Mouse (Mus musculus): Measurements from ENCODE around the gene St3gal4.

Gene St3gal4

DNA sequence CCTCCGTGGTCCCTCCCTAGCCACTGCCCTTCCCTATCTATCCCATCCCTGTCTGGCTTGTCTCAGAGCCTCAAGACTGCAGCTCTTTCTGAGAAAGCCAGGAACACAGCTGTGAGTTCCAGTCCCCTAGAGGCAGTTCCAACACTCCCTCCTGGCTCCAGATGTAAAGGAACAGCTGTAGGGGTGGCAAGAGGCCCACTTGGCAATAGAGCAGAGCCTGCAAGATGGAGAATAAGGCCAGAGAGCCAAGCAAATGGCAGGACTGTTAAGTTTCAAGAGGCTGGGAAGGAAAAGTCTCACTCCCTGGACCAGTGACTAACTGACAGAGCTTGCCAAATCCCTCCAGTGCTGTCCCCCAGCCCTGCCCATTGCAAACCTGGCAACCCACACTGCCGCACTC is 73.3 kb downstream of the St3gal4 start:
- DNase-seq, result peak; percentile 36

DNA sequence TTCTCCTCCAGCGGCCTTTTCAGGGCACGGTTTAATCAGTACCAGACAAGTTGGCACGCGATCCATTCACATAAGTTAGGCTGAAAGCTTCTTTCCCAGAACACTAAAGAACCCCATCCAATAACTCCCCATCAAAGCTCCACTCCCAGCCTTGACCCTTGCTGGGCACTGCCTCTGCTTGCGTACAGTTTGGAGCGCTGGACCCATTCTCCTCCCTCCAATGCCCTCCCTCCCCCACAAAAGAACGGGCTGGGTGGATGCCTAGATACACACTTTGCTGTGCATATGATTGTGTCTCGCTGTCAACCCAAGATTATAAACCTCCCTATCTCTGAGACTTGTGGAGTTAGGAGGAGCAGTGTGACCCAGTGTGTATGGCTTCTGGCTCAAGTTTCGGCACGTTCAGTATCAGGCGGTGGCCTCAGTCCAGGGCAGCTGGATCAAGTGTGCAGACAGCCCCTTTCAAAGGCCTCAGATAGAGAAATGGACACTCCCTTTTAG is 74.0 kb downstream of the St3gal4 start:
- DNase-seq, result peak; percentile 39

DNA sequence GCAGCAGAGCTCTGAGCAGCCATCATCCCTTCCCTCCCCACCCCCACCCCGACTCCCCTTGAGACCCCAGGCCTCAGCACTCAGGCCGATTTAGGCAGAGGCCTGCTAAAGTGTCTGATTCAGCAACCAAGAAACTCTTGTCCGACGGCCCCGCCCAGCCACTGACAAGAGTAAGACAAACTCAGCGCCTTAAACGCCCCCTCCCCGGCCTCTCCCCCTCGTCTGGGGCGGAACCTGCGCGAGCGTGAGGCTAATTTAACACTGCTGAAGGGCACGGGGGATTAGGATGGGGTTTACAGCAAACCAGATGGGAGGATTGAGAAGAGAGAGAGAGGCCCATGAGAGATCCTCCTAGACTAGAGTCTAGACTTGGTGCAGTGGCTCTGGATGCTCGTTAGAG is 74.6 kb downstream of the St3gal4 start:
- no peak for DNase-seq

DNA sequence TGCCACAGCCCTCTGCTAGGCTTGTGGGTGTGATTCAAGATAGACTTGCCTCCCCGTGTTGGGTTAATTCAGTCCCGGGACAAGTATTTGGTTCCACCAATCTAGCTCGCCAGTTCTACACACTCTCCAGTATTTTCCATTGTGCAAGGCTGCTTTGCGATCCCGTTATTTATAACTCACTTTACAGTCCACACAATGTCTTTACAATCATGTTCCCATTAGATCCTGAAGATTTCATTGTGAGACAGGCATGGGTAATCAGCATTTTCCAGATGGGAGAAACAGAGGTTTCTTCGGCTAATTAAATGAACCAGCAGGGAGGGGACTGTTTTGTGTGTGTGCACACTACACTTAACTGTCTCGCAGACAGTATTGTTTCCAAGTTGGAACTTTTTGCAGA is 75.4 kb downstream of the St3gal4 start:
- peak; percentile 2 for DNase-seq

DNA sequence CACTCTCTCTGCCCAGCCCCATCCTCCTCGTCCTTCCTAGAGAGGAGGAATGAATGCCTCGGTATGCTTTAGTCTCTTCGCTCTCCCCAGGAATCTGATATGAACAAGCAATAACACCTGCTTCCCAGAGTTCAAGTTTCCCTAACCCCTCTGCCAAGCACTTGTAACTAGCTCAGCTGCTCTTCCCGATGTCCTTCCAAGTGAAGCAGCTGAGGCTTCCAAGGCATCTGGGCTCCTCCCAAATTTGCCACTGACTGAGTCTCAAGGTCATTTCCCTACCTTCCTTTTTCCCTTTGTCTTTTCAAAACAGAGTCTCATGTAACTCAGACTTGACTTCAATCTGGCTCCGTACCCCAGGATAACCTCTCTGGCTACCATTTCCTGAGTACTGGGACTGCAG is 77.6 kb downstream of the St3gal4 start:
- no peak for DNase-seq

DNA sequence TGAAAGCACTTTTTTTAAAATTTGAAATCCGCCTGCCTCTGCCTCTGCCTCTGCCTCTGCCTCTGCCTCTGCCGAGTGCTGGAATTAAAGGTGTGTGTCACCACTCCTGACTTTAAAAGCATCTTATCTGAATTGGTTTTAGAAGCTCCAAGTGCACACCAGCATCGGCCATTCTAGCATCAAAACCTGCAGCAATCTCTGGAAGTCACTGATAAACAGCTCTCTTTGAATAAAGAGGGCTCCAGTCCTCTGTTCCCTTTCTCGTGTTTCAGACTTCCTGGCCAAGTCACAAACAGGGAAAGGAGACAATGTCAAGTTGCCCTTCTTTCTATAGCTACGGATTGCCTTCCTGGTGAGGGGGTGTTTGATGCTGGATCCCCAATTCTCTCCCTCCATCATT is 79.2 kb downstream of the St3gal4 start:
- DNase-seq, result no peak

DNA sequence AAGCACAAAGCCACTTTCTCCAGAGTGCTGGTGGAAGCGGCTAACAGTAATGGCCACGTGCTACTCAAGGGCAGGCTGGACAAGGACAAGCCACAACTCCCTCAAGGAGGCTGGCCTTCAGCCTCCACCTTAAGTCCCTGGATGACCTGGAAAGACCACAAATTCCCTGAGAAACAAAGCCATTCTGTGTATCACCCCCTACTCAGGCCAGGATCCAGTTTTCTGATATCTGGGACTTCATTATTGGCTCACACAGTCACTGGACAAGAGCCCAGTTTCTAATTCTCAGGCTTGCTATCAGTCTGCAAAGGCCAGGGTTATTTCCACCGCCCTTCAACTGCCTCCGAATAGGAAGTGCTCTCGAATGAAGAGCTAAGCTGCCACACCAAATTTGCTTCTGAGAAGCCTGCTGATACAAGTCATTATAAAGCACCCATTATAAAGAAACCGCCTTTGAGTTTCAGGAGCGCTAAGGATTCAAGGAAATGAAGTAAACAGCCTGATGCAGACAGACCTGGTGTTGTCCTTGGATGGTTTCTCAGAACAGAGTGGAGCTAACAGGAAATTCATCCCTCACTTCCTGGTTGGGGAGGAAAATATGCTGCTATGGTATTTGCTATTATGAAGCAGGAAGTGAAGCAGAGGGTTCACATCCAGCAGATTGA is 80.0 kb downstream of the St3gal4 start:
- peak; percentile 44 for DNase-seq

DNA sequence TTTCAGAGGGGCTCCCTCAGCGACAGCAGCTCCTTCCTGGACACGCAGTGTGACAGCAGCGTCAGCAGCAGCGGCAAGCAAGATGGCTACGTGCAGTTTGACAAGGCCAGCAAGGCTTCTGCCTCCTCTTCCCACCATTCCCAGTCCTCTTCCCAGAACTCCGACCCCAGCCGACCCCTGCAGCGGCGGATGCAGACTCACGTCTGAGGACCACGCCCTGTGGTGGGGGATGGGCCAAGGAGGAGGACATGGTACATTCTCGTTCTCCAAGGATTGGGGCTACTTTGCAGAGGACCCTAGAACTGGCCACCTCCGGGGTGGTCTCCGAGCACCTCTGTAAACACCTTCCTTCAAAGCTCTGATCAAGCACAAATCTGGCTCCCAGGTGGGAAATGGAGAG is 84.0 kb downstream of the St3gal4 start:
- DNase-seq, result no peak

DNA sequence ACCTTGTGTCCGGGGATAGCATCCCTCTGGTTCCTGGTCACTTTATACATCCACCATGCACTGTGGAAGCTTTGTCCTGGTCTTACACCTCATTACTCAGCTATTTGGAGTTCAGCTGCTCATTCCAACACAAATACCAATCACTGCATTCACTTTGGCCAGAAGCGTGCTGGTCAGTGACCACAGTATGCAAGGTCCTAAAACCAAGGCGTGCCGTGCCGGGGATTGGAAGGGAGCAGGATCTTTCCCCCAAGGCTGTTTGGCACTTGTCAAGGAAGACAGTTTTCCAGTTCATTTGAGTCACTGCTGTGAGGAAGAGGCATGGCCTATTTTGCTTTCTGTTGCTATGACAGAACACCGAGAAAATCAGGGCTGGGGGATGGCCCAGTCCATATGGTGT is 86.6 kb downstream of the St3gal4 start:
- no peak for DNase-seq

DNA sequence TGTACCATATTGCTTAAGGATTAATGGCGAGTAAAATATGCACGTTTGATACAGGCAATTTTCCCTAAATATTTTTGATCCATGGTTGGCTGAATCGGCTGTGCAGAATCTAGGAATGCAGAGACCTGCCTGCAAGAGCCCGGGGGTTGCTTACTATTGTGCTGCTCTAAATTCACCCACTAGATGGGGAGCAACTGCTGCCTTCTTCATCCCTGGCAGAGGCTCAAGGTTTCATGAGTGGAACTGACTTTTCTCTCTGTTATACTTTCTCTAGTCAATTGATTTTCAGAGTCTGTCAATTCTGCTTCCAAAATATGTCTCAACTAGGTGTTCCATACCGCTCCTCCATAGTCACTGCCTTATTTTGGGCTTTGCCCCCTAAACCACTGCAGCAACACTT is 88.2 kb downstream of the St3gal4 start:
- no peak for DNase-seq

DNA sequence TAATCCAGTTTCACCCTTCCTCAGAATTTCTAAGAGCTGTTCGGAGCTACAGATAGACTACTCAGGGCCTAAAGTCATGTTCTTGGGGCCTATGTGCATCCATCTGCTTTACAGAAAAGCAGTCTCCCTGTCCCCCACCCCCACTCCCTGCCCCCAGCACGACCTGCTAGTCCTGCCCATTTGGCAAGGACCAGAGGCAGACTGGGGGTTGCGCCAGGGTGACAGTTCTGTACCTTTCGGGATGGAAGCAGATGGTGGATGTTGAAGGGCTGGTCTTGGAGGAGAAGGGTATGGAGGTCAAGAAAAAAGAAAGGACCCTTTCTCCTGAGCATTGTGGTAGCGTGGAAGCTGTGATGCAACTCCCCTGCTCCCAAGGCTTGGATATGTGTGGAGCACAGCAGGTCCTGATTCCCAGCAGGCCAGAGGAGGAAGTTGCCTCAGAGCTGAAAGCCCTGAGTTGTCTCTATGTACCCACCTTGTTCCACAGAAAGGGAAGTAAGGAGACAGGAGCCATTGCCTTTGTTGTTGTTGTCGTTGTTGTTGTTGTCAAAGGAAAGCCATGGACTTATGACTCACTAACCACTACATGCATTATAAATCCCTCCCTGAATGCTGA is 91.6 kb downstream of the St3gal4 start:
- no peak for DNase-seq

DNA sequence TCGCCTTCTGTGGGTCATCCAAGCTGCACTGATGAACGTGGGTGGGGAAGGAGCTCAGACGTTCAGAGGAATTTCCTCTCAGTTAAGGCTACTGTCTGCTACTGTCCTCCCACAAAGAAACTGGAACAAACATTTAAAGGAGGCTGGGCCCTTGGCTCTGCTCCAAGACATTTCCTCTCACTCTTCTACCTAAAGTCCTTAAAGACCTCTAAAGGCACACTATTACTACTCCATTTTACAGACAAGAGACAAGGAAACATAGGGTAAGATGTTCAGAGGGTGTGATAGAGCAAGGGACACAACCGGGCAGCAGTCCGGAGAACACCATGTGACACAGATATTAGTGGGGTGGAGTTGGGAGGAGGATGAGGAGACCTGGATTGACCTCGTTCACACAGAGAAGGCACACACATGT is 92.2 kb downstream of the St3gal4 start:
- no peak for DNase-seq

DNA sequence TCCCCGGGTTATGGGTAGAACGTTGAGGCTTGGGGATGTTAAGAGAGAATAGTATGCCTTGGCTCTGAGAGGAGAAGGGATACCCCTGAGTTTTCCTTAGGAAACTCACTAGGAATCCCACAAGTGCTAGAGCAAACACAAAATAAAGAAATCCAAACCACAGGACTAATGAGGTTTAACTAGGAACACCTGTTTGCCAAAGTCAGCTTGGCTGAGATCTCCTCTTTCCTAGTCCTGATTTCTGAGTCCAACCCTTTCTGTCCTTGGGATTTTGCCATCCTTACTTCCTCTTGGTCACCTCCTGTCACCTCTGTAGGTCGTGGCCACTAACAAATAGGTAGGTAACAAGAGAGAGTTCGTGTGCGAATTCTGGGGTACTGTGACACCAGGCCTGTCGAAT is 92.8 kb downstream of the St3gal4 start:
- no peak for DNase-seq

DNA sequence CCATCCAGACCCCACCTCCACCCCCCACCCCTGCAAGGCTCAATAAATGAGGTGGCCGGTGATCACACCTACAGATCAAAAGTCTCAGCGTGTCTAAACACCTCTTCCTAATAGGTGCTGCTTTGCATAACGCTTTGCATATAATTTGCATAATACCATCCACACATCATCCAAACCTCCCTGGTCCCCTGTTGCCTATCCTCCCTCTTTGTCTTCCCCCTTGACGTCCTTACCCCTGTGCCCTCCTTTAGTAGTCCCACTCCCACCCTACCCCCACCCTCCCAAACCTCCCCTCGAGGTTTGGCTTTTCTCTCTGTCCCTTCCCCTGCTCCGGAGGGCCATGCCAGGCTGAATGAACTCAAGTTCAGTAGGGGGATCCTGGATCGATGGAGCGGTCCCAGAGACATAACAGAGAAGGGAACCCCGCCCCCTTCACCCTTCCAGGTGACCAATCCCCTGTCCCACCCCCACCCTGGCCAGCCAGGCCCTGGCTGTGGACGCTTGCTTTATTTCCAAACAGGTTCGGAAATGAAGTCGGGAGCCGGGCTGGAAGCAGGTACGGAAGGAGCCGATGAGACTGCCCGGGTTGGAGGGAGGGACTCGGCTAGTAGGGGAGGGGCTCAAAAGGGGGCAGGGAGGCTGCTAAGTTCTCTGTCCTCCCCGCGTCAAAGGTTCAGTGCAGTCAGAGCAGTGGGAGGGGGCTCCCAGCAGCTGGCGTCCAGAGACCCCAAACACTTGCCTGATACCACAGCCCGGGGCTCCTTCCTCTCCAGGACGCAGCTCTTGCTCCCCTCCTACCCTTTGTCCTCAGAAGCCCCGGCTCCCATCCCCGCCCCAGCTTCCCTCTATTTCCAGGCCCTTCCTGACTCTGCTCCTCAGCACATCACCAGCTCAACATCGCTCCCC is 94.2 kb downstream of the St3gal4 start:
- no peak for DNase-seq

DNA sequence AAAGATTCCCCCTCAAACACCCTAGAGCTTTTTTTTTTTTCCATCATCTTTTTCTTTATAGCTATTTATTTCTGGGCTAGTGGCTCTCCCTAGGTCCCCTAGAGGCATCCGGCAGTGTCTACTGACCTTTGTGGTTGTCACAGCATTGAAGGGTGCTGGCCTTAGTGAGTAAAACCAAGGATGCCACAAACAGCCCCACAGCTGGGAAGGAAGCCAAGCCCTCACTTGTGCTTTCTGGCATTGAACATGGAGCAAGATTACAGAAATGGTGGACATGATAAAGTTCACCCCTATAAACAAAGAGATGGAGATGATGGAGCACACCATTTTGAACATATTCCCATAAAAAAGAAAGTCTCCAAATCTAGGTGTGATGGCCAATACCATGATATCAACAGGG is 97.3 kb downstream of the St3gal4 start:
- DNase-seq, result no peak

DNA sequence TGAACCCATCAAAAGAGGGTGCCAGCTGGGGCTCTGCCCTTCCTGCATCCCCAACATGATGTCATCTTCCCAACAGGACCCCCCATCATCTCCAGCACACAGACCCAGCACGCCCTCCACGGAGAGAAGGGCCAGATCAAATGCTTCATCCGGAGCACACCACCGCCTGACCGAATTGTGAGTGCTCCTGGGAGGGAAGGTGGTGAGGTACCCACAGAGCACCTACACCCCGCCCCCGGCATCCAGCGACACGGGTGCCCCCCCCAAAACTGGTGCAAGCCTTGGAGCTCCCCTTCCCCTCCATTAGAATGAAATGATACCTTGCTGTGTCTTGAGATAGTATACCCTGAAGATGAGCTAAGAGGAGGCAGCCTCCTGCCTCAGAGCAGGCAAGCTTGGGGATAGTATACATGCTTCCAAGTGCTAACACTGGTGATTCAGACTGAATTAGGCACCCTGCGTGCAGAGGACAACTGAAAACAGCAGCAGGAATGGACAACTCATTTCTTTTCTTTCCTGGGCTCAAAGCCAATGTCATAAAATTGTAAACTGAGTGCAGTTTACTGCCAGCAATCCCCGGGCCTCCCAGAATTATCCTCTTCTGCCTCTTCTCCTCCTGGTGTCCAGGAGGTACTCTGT is 98.9 kb downstream of the St3gal4 start:
- no peak for DNase-seq

DNA sequence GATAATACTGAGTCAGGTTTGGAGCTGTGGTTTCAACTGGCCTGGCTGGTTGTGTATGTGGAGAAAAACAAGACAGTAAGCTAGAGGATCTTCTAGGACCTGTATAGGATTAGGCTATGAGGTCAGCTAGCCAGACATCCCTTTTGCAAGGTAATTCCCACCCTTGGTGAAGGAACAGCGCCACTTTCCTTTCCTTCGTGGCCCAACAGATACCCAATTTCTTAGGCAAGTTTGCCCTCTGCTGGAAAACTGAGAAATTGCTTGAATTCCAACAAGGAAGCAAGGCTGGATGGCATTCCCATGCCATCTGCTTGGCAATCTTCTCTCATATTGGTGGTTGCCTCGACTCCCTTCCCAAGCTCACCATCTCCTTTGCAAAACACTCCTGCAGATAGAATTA is 99.7 kb downstream of the St3gal4 start:
- DNase-seq, result peak; percentile 59

DNA sequence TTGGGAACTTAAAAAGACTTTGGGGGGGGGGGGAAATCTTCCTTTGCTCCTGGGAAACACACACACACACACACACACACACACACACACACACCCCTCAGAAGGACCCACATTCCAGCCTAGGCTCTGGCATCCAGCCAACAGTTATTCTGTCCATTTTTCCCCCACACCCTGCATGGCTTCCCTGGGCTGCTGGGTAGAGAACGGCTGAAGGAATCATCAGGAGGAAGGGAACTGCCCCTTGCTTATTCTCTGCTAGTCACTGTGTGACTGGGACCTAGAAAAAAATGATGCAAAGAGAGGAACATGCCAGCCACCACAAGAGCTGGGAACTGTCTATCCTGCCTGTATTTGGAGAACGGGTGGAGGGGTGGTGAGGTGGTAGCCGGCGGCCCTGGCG is 101.0 kb downstream of the St3gal4 start:
- DNase-seq, result no peak

DNA sequence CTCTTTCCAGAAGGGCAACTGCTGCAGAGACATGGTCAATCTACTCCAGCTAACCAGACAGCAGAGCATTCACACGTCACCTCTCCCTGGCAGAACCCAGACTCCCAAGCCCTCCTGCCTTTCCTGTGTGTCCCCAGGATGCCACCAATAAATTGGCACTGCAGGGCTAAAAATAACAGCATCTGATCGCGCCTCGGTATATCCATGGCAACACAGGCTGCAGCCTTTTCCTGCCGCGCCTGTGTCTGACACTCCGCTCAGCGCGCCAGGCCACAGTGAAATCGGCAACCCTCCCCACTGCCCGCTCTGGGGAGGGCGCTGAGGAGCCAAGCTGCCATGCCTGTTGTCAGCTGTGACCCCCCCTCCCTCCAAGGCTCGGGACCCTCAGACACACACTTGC is 101.5 kb downstream of the St3gal4 start:
- DNase-seq, result no peak

DNA sequence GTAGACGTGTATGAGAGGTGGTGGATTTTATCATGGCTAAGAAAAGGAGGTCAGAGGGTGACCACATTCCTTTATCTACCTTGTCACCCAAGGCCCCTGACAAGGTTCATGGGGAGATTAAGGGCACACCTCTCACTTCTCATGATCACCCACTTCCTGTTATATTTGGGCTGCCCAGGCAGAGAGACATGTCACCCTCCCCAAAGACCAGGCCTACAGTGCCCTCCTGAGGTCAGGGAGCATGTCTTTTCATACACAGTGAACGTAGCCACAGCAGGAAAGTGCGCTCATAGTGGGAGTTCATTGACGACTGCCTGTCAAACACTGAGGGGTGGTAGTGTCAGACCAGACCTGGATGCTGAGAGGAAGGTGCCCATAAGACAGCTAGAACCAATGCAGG is 102.3 kb downstream of the St3gal4 start:
- peak; percentile 39 for DNase-seq

DNA sequence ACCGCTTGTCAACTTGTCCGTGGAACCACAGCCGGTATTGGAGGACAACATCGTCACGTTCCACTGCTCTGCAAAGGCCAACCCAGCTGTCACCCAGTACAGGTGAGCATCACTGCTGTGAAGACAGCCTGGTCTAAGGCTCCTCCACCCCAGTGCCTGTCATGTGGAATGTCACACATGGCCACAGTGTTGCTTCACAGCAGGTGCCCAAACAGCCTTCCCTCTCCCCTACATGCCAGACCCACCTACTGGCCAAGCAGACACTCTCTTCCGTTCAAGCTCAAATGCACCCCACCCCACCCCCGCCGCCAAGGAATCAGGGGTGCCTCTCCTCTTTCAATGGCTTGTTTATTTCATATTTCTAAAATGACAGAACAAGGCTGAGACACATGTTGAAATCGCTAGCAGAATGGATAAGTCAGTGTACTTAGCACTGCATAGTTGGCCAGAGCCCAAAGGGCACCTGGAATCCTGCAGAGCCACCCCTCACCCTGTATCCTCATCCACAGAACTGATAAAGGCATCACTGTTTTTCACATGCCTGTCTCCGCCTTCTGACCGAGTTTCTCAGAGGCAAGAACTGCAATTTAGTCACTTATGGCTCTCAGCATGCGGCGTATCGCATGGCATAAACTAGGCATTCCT is 111.2 kb downstream of the St3gal4 start:
- no peak for DNase-seq

DNA sequence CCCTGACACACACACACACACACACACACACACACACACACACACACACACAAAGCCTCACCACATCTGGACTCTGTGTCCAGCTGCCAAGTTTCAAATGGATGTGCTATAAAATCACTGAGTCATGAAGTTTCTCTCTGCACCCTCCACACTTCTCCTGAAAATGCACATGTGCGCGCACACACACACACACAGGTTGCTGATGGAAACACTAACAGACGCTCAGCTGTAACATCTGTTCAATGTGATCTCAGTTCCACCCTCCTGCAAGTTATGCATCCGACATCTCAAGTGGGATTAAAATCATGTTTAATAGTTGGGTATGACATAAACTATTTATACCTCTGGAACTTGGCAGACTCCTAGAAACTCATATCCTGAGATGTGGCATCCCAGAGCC is 115.0 kb downstream of the St3gal4 start:
- DNase-seq, result no peak

Data from kidney, adult 18-20 months (tissue).